Mouse (Mus musculus): Measurements from ENCODE around the gene Nell2. TPM values are rescaled to one million over a fixed set of nuclear protein-coding genes. Genes with fewer than 3 reads are reported as not detected.

Nell2 gene
- 0.33 and 0.46 TPM in 2 replicates for polyA plus RNA-seq (2012; rRNA removed)

DNA sequence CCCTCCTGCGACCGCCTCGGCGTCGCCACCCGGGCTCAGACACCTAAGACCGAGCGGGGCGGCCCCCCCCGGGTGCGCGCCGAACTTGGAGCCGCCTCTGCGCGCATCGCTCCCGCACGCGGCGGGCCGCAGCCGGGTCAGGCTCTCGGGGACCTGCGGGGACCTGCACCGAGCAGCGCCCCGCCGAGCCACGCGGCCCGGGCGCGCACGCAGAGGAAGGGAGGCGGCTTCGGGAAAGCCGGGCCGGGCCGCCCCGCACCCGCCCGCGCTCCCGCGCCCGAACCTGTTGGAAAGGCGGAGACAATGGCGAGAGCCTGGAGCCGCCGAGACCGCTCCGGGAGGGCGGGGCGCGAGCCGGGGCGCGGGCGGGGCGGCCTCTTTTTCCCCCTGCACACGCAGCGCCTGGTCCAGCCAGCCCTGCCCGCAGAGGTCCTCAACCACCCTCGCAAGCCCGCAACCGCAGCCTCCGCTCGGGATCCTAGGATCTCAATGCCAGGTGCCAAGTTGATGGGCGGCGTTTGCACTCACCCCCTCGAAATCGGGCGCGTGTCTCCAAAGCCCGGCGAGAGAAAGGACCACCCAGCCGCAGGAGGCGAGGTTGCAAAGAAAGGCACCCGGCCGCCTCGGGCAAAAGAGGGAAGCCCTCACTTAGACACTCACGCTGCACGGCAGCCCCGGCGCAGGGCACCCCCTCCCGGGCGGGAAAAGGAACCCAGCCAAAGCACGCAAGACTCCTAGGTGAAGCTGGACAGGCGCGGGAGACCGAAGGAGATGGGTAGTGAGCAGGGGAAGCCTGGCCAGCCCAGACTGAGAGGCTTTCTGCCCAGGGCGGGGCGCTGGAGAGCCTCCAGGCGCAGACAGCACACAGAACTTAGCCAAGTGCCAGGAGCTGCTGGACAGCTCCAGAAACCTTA, at the start of gene Nell2:
Nell2 (minus strand) TSS at position 612 of the 914 bp plus-strand sequence.
- 2% methylated on average over 91 of the region's 95 CpGs for WGBS
- no peaks in the 10 kb centered on the region for H3K4me1 ChIP-seq (ENCODE audit: control insufficient read depth, insufficient read depth, insufficient read length, low read length)
- TF ChIP-seq CTCF (IDR thresholded peaks at IDR 0.05; ENCODE audit: extremely low read depth, insufficient read length, insufficient replicate concordance, low read depth, low read length) (no peak), POLR2A (IDR thresholded peaks at IDR 0.05; ENCODE audit: low read depth, low read length) (no peak)
- peaks cover 21% of the 10 kb centered on the region for H3K27me3 ChIP-seq (ENCODE audit: control insufficient read depth, insufficient read depth, low read length)
- H3K27ac ChIP-seq (ENCODE audit: insufficient read depth, low read depth, low read length) = no peak within 1 kb of the TSS
- H3K36me3 ChIP-seq (ENCODE audit: control insufficient read depth, insufficient read depth, low read length) = no peaks in the 10 kb centered on the region
- H3K4me3 ChIP-seq (ENCODE audit: low read depth, low read length) = peak within 1 kb of the TSS; percentile 28

DNA sequence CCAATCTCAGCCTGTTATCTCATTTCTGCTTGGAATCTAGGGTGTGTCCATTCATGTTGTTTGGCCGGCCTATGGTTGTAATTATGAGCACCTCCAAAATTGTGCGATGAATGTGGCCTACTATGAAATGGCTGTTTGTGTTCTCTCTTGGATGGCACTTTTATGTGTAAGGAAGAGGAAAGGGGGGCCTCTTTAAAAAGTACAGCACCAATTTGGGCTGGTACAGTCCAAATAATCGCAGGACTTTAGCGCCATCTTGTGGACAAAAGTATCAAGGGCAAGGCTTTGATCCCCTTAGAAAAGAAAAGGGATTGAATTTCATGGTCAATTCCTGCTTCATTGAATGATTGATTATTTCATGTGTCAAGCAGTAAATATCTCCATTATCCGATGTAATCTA, 46.3 kb upstream of the Nell2 start:
- Histone ChIP-seq H3K36me3 (ENCODE audit: control insufficient read depth, insufficient read depth, low read length) (no peaks in the 10 kb centered on the region), H3K27me3 (ENCODE audit: control insufficient read depth, insufficient read depth, low read length) (no peaks in the 10 kb centered on the region), H3K4me1 (ENCODE audit: control insufficient read depth, insufficient read depth, insufficient read length, low read length) (no peaks in the 10 kb centered on the region), H3K27ac (ENCODE audit: insufficient read depth, low read depth, low read length) (no peak overlapping the region), H3K4me3 (ENCODE audit: low read depth, low read length) (no peak overlapping the region)
- TF ChIP-seq POLR2A (IDR thresholded peaks at IDR 0.05; ENCODE audit: low read depth, low read length) (no peak), CTCF (IDR thresholded peaks at IDR 0.05; ENCODE audit: extremely low read depth, insufficient read length, insufficient replicate concordance, low read depth, low read length) (no peak)
- 7% methylated on average over 5 of the region's 5 CpGs for WGBS

DNA sequence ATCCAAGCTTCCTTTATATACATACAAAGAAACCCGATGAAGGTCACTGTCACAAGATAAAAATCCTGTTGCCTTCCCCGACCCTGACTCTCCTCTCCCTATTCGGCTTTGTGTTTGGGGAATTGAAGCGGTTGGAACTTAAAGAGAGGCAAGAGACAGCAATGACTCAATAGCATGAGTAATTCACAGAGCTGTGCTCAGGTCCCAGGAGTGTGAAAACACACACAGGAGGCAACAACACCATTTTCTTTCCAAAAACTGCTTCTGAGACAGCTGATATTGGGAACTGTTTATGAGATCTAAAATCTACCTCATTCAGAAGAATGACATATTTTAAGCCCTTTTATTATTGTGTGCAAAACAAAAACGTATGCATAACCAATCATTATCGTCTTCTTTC, 41.2 kb upstream of the Nell2 start:
- H3K4me1 ChIP-seq (ENCODE audit: control insufficient read depth, insufficient read depth, insufficient read length, low read length) = no peaks in the 10 kb centered on the region
- TF ChIP-seq POLR2A (IDR thresholded peaks at IDR 0.05; ENCODE audit: low read depth, low read length) (no peak), CTCF (IDR thresholded peaks at IDR 0.05; ENCODE audit: extremely low read depth, insufficient read length, insufficient replicate concordance, low read depth, low read length) (no peak)
- 83% methylated on average over 6 of the region's 6 CpGs for WGBS

DNA sequence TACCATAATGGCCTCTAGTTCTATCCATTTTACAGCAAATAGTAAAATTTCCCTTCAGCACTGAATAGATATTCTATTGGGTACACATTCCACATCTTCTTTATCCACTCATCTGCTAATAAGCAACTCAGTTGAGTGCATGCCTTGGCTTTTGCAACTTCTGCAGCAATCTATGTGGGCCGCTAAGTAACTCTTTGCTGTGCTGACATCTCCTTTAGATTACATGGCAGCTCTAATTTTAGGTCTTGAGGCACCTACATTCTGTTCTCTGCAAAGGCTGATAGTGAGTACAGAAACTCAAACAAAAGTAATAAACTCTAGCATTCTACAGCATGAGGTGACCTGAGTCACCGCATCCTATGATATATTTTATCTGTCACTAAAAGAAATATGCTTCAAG, 36.8 kb upstream of the Nell2 start:
- Histone ChIP-seq H3K27me3 (ENCODE audit: control insufficient read depth, insufficient read depth, low read length) (no peaks in the 10 kb centered on the region), H3K4me1 (ENCODE audit: control insufficient read depth, insufficient read depth, insufficient read length, low read length) (no peaks in the 10 kb centered on the region), H3K4me3 (ENCODE audit: low read depth, low read length) (no peak overlapping the region), H3K36me3 (ENCODE audit: control insufficient read depth, insufficient read depth, low read length) (no peaks in the 10 kb centered on the region), H3K27ac (ENCODE audit: insufficient read depth, low read depth, low read length) (no peak overlapping the region)
- WGBS = 85% methylated on average over 2 of the region's 2 CpGs
- TF ChIP-seq POLR2A (IDR thresholded peaks at IDR 0.05; ENCODE audit: low read depth, low read length) (no peak), CTCF (IDR thresholded peaks at IDR 0.05; ENCODE audit: extremely low read depth, insufficient read length, insufficient replicate concordance, low read depth, low read length) (no peak)

More for the DNA sequence above, 41.2 kb upstream of the Nell2 start:
- no peak overlapping the region for H3K4me3 ChIP-seq (ENCODE audit: low read depth, low read length)
- H3K27ac ChIP-seq (ENCODE audit: insufficient read depth, low read depth, low read length) = no peak overlapping the region
- no peaks in the 10 kb centered on the region for H3K36me3 ChIP-seq (ENCODE audit: control insufficient read depth, insufficient read depth, low read length)
- H3K27me3 ChIP-seq (ENCODE audit: control insufficient read depth, insufficient read depth, low read length) = no peaks in the 10 kb centered on the region

DNA sequence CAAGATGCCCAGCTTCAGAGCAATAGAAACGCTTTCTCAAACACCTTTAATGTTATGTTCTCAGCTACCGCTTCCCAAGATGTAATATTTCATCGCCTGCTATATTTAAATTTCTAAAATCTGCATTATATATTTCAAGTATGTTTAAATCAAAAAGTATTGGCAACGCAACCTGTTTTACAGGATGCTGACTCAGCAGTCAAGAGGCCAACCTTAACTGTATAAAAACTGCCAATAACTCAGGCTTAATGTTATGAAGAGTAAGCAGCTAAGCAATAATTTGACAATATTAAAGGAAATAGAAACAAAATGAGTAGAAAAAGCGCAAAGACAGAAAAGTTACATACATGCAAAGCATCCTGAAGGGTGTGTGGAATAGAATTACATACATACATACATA, 32.9 kb upstream of the Nell2 start:
- Histone ChIP-seq H3K4me1 (ENCODE audit: control insufficient read depth, insufficient read depth, insufficient read length, low read length) (no peaks in the 10 kb centered on the region), H3K27me3 (ENCODE audit: control insufficient read depth, insufficient read depth, low read length) (no peaks in the 10 kb centered on the region), H3K27ac (ENCODE audit: insufficient read depth, low read depth, low read length) (no peak overlapping the region), H3K36me3 (ENCODE audit: control insufficient read depth, insufficient read depth, low read length) (no peaks in the 10 kb centered on the region), H3K4me3 (ENCODE audit: low read depth, low read length) (no peak overlapping the region)
- TF ChIP-seq CTCF (IDR thresholded peaks at IDR 0.05; ENCODE audit: extremely low read depth, insufficient read length, insufficient replicate concordance, low read depth, low read length) (no peak), POLR2A (IDR thresholded peaks at IDR 0.05; ENCODE audit: low read depth, low read length) (no peak)
- WGBS = 90% methylated on average over 5 of the region's 5 CpGs

DNA sequence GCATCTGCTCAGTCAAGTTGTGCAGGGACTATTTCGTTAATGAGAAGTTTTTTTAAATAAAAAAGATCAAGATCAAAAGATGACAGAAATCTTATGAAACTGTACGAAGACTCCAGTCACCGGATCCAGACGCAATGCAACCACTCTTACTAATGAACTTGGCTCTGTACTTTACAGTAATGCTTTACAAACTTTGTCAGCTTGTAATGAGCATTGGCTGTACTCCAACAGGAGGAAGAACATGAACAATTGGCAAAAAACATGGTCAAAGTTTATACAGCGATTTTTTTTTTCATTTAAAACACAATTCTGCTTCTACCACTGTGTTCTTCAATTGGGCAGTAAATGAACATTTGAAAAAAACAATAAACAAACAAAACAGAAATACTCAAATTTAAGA, 21.7 kb upstream of the Nell2 start:
- 76% methylated on average over 5 of the region's 5 CpGs for WGBS
- H3K27ac ChIP-seq (ENCODE audit: insufficient read depth, low read depth, low read length) = no peak overlapping the region

DNA sequence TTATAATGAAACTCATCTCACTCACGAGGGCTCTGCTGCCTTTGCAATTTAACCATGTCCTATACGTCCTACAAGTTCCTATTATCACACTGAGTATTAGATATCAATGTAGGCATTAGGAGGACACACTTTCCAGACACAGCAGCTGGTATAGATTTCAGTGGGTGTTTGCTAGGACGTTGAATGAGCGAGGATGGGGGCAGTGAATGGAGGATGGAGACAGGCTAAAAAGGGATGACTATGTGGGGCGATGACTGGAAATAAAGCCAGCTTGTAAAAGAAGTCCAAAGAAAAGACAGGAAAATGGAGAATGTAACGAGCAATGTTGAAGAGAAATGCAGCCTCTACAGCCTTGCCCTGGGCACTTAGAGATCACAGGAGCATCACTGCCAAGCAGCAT, 14.3 kb upstream of the Nell2 start:
- H3K4me3 ChIP-seq (ENCODE audit: low read depth, low read length) = no peak overlapping the region
- no peak overlapping the region for H3K27ac ChIP-seq (ENCODE audit: insufficient read depth, low read depth, low read length)
- H3K27me3 ChIP-seq (ENCODE audit: control insufficient read depth, insufficient read depth, low read length) = no peaks in the 10 kb centered on the region
- H3K4me1 ChIP-seq (ENCODE audit: control insufficient read depth, insufficient read depth, insufficient read length, low read length) = no peaks in the 10 kb centered on the region
- 71% methylated on average over 6 of the region's 6 CpGs for WGBS
- H3K36me3 ChIP-seq (ENCODE audit: control insufficient read depth, insufficient read depth, low read length) = no peaks in the 10 kb centered on the region
- TF ChIP-seq CTCF (IDR thresholded peaks at IDR 0.05; ENCODE audit: extremely low read depth, insufficient read length, insufficient replicate concordance, low read depth, low read length) (no peak), POLR2A (IDR thresholded peaks at IDR 0.05; ENCODE audit: low read depth, low read length) (no peak)

More for the DNA sequence above, 21.7 kb upstream of the Nell2 start:
- Histone ChIP-seq H3K27me3 (ENCODE audit: control insufficient read depth, insufficient read depth, low read length) (no peaks in the 10 kb centered on the region), H3K36me3 (ENCODE audit: control insufficient read depth, insufficient read depth, low read length) (no peaks in the 10 kb centered on the region), H3K4me3 (ENCODE audit: low read depth, low read length) (no peak overlapping the region), H3K4me1 (ENCODE audit: control insufficient read depth, insufficient read depth, insufficient read length, low read length) (no peaks in the 10 kb centered on the region)
- TF ChIP-seq CTCF (IDR thresholded peaks at IDR 0.05; ENCODE audit: extremely low read depth, insufficient read length, insufficient replicate concordance, low read depth, low read length) = no peak
- TF ChIP-seq POLR2A (IDR thresholded peaks at IDR 0.05; ENCODE audit: low read depth, low read length) = no peak

Measured in small intestine, adult 2 months (tissue).